Mouse (Mus musculus): ENCODE data around the gene Stk35. TPM values are rescaled to one million over a fixed set of nuclear protein-coding genes. Genes with fewer than 3 reads are reported as not detected.

The Stk35 gene
- polyA plus RNA-seq (2012; rRNA removed) = 17.7 and 21.1 TPM in 2 replicates

DNA sequence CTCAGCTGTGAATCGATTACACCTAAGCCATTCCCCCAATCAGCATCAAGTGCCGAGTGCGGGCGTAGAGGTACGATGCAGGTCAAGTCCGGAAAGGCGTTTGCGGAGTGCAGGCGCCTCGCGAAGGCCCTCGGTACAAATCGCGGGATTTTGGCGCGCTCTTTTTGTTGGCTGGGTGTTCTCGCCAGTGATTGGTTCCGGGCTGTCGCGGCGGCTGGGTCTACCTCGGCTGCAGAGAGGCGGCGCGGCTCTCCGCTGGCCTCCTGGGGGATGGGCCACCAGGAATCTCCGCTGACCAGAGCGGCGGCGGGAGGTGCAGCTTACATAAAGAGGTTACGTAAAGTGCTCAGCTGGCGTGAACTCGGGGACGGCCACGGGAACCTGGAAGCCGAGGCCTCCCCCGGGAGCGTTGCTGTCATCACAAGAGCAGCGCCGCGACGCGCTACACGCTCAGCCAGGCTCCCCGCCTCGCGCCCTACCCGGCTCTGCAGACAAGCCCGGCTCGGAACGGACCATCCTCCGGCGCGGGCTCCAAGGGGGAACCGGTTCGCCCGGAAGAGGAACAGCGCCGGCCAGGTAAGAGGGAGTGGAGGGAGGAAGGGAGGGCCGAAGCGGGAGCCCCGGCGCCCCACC lies at the start of gene Stk35:
TSS of gene Stk35 (plus strand) at position 247 of the 633 bp plus-strand sequence.
- TF ChIP-seq POLR2A (IDR thresholded peaks at IDR 0.05; ENCODE audit: low read depth, low read length) (peak; percentile 64), CTCF (conservative IDR thresholded peaks at IDR 0.05; ENCODE audit: insufficient read depth, insufficient read length, low read depth, low read length) (0 out of 2 replicates have a peak, but pooled peaks have one; percentile 22)
- peak; percentile 97 for DNase-seq
- peaks cover 16% of the 10 kb centered on the region for H3K4me1 ChIP-seq (ENCODE audit: control insufficient read depth, insufficient read depth, low read length)
- H3K36me3 ChIP-seq (ENCODE audit: control insufficient read depth, insufficient read depth, low read length) = no peaks in the 10 kb centered on the region; the same call in 1 of the 2 replicates
- H3K27ac ChIP-seq (ENCODE audit: insufficient read depth, low read depth, low read length) = peak within 1 kb of the TSS; percentile 95
- peak within 1 kb of the TSS; percentile 100 for H3K4me3 ChIP-seq (ENCODE audit: insufficient read depth, low read depth, low read length)
- WGBS = under 1% methylated on average over 62 of the region's 63 CpGs
- H3K27me3 ChIP-seq (replicated peaks; ENCODE audit: control insufficient read depth, insufficient read depth, low read length) = no peaks in the 10 kb centered on the region

GRCm38 (mm10) chr2:129782046-129782445 lies 18.3 kb upstream of the Stk35 start:
- TF ChIP-seq CTCF (conservative IDR thresholded peaks at IDR 0.05; ENCODE audit: insufficient read depth, insufficient read length, low read depth, low read length) (no peak), POLR2A (IDR thresholded peaks at IDR 0.05; ENCODE audit: low read depth, low read length) (no peak)
- no peaks in the 10 kb centered on the region for H3K27me3 ChIP-seq (replicated peaks; ENCODE audit: control insufficient read depth, insufficient read depth, low read length)
- H3K36me3 ChIP-seq (ENCODE audit: control insufficient read depth, insufficient read depth, low read length) = no peaks in the 10 kb centered on the region
- WGBS = 61% methylated on average over 1 of the region's 1 CpGs
- H3K27ac ChIP-seq (ENCODE audit: insufficient read depth, low read depth, low read length) = no peak overlapping the region
- H3K4me1 ChIP-seq (ENCODE audit: control insufficient read depth, insufficient read depth, low read length) = no peaks in the 10 kb centered on the region
- DNase-seq = no peak
- H3K4me3 ChIP-seq (ENCODE audit: insufficient read depth, low read depth, low read length) = no peak overlapping the region

- TF ChIP-seq CTCF (conservative IDR thresholded peaks at IDR 0.05; ENCODE audit: insufficient read depth, insufficient read length, low read depth, low read length) (no peak), POLR2A (IDR thresholded peaks at IDR 0.05; ENCODE audit: low read depth, low read length) (no peak)
- WGBS = 93% methylated on average over 2 of the region's 2 CpGs
- Histone ChIP-seq H3K27me3 (replicated peaks; ENCODE audit: control insufficient read depth, insufficient read depth, low read length) (no peaks in the 10 kb centered on the region), H3K4me1 (ENCODE audit: control insufficient read depth, insufficient read depth, low read length) (peaks cover 4% of the 10 kb centered on the region; the same call in 1 of the 2 replicates), H3K27ac (ENCODE audit: insufficient read depth, low read depth, low read length) (no peak overlapping the region), H3K36me3 (ENCODE audit: control insufficient read depth, insufficient read depth, low read length) (no peaks in the 10 kb centered on the region), H3K4me3 (ENCODE audit: insufficient read depth, low read depth, low read length) (no peak overlapping the region)
- no peak for DNase-seq
Measured at GRCm38 (mm10) chr2:129796501-129796900, 3.8 kb upstream of the Stk35 start.

- DNase-seq = no peak
- Histone ChIP-seq H3K36me3 (ENCODE audit: control insufficient read depth, insufficient read depth, low read length) (no peaks in the 10 kb centered on the region), H3K4me1 (ENCODE audit: control insufficient read depth, insufficient read depth, low read length) (peaks cover 12% of the 10 kb centered on the region), H3K27ac (ENCODE audit: insufficient read depth, low read depth, low read length) (no peak overlapping the region), H3K4me3 (ENCODE audit: insufficient read depth, low read depth, low read length) (no peak overlapping the region), H3K27me3 (replicated peaks; ENCODE audit: control insufficient read depth, insufficient read depth, low read length) (no peaks in the 10 kb centered on the region)
- 94% methylated on average over 2 of the region's 3 CpGs for WGBS
- TF ChIP-seq POLR2A (IDR thresholded peaks at IDR 0.05; ENCODE audit: low read depth, low read length) (no peak), CTCF (conservative IDR thresholded peaks at IDR 0.05; ENCODE audit: insufficient read depth, insufficient read length, low read depth, low read length) (no peak)
Measured at GRCm38 (mm10) chr2:129797709-129798108, 2.6 kb upstream of the Stk35 start.

DNA sequence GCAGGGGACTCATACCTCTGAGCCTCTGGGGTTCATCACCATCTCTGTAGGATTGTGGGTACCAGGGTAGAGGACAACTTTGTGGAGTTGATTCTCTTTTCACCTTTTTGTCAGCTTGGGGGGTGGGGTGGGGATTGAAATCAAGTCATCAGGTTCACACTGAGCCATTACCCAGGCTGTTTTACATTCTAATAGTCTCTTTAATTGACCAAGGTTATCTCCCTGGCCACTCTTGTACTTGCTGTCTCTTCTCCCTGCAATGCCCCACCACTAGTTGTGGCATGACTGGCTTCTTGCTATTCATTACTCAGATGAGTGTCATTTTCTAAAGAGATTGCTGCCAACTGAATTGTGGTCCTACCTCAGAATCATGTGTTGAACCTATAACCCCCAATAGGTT lies 1.9 kb upstream of the Stk35 start:
- no peak overlapping the region for H3K27ac ChIP-seq (ENCODE audit: insufficient read depth, low read depth, low read length)
- no peak for TF ChIP-seq CTCF (conservative IDR thresholded peaks at IDR 0.05; ENCODE audit: insufficient read depth, insufficient read length, low read depth, low read length)
- no peak for TF ChIP-seq POLR2A (IDR thresholded peaks at IDR 0.05; ENCODE audit: low read depth, low read length)
- no peak for DNase-seq

DNA sequence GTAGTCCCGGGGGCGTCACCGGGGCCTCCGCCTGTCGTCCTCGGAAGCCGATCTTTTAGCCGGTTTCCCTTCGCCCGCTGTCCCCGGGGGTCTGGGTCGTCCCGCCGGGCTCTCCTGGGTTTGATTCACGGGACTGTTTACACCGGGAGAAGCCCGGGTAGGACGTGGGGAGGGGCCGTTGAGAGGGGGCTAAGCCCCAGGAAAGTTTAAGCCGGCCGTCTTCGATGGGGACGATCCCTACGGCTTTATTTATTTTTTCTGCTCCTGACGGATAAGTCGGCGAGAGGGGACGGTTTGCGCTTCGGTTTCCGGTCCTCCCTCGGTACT lies 550 bp downstream of the Stk35 start:
- Histone ChIP-seq H3K27ac (ENCODE audit: insufficient read depth, low read depth, low read length) (peak overlapping the region; percentile 95), H3K4me1 (ENCODE audit: control insufficient read depth, insufficient read depth, low read length) (peaks cover 16% of the 10 kb centered on the region), H3K27me3 (replicated peaks; ENCODE audit: control insufficient read depth, insufficient read depth, low read length) (no peaks in the 10 kb centered on the region), H3K36me3 (ENCODE audit: control insufficient read depth, insufficient read depth, low read length) (no peaks in the 10 kb centered on the region; the same call in 1 of the 2 replicates), H3K4me3 (ENCODE audit: insufficient read depth, low read depth, low read length) (peak overlapping the region; percentile 100)
- no peak for TF ChIP-seq CTCF (conservative IDR thresholded peaks at IDR 0.05; ENCODE audit: insufficient read depth, insufficient read length, low read depth, low read length)
- TF ChIP-seq POLR2A (IDR thresholded peaks at IDR 0.05; ENCODE audit: low read depth, low read length) = no peak
- under 1% methylated on average over 32 of the region's 32 CpGs for WGBS
- no peak for DNase-seq

More for the DNA sequence above, 1.9 kb upstream of the Stk35 start:
- Histone ChIP-seq H3K27me3 (replicated peaks; ENCODE audit: control insufficient read depth, insufficient read depth, low read length) (no peaks in the 10 kb centered on the region), H3K36me3 (ENCODE audit: control insufficient read depth, insufficient read depth, low read length) (no peaks in the 10 kb centered on the region; the same call in 1 of the 2 replicates), H3K4me3 (ENCODE audit: insufficient read depth, low read depth, low read length) (no peak overlapping the region), H3K4me1 (ENCODE audit: control insufficient read depth, insufficient read depth, low read length) (peaks cover 14% of the 10 kb centered on the region)

- TF ChIP-seq POLR2A (IDR thresholded peaks at IDR 0.05; ENCODE audit: low read depth, low read length) (no peak), CTCF (conservative IDR thresholded peaks at IDR 0.05; ENCODE audit: insufficient read depth, insufficient read length, low read depth, low read length) (no peak)
- peak; percentile 94 for DNase-seq
Measured at GRCm38 (mm10) chr2:129801231-129802029, 1.1 kb downstream of the Stk35 start.

More at GRCm38 (mm10) chr2:129801231-129802029, 1.1 kb downstream of the Stk35 start:
- Histone ChIP-seq H3K27ac (ENCODE audit: insufficient read depth, low read depth, low read length) (peak overlapping the region; percentile 95), H3K27me3 (replicated peaks; ENCODE audit: control insufficient read depth, insufficient read depth, low read length) (no peaks in the 10 kb centered on the region), H3K4me3 (ENCODE audit: insufficient read depth, low read depth, low read length) (peak overlapping the region; percentile 100), H3K4me1 (ENCODE audit: control insufficient read depth, insufficient read depth, low read length) (peaks cover 16% of the 10 kb centered on the region), H3K36me3 (ENCODE audit: control insufficient read depth, insufficient read depth, low read length) (no peaks in the 10 kb centered on the region; the same call in 1 of the 2 replicates)
- under 1% methylated on average over 73 of the region's 73 CpGs for WGBS

Measured in kidney, adult 2 months (tissue).